Mouse (Mus musculus) liver, embryonic 18 days (tissue): Measurements from ENCODE around the gene Gm49510. TPM values are rescaled to one million over a fixed set of nuclear protein-coding genes. Genes with fewer than 3 reads are reported as not detected.

Source experiments
- polyA plus RNA-seq: library from polyadenylated mRNA; depleted of rRNA; stranded (reverse); fragments of >200 nt; gene quantifications from 2 replicates; pipeline ENCODE4 v1.2.3, GENCODE M21; 2012; rRNA removed

Gene Gm49510
- polyA plus RNA-seq, result not detected in 2 replicates

GRCm38 (mm10) chr15:78899409-78899739, at the start of gene Gm49510:
Gm49510 (plus strand) TSS chr15:78899667.

GRCm38 (mm10) chr15:78855303-78855965, 44.0 kb upstream of the Gm49510 start, which contains the start of gene Lgals2:
Lgals2 (minus strand) TSS chr15:78855529.

DNA sequence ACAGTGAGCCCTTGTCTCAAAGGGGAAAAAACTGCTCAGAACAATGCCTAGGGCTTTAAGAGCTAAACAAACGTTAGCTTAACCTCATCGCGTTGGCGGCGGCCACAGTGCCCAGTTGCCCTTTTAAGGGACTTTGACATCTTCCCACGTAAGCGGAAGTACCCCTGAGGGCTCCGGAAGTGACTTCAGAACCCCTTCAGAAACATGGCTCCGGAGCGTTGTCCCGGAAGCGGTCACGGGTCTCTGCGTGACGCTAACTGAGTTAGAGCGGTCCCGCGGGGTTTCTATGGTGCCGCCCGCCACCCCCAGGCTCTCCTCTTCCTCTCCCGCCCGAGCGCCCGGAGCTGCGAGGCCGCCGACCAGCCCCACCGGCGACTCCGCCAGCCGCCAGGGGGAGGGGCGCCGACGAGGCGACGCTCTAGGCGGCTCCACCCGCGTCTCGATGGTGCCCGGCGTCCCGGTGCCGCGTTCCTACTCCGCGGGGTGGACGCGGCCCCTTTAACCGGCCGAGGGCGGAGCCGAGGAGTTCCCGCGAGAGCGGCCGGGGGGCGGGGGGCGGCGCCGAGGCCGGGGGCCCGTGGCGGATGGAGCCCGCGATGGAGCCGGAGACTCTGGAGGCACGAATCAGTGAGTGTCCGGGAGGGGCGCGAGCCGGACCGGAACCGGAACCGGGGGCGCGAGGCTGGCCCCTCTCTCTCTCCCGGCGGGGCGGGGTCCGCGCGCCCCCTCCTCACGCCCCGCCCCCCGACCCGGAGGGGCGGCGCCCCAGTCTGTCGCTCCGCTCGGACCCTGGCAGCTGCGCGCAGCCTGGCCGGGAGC, 22.3 kb upstream of the Gm49510 start, which contains the start of gene Gga1:
Gene Gga1 (plus strand): TSS at position 200 of the 819 bp plus-strand sequence.

DNA sequence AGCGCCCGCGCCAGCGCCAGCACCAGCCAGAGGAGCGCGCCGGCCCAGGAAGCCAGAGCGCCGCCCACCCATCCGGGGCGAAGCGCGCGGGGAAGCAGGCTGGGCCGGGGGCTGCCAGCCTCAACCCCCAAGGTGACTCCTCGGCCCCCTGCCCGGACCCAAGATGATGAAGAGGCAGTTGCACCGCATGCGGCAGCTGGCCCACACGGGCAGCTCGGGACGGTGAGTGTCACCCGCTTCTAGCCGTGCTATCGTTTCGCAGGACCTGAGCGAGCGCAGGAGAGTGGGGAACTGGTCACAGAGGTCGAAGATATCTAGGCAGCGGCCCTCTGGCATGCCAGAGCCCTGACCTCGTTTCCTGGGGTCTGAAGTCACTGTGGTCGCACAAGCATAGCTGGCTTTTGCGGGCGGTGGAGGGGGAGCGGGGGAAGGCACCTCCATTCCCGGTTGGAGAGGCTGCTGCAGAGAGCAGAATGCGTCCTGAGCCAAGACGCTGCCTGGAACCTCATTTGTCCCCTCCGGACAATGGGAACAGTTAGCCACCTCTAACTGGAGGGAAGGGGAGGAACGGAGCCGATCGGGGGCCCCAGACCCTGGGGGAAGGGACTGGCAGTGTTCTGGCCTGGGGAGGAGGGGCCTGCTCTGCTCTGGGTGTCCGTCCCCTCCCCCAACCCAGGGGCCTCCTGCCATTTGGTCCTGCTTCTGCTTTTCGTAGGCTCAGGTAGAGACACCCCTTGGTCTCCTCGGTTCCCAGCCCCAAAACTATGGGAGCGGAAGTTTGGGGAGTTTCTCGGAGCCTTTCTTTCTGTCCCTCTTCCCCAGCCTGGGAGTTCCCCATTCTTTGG, 495 bp downstream of the Gm49510 start, which contains the start of gene Sh3bp1:
Gene Sh3bp1 (plus strand): TSS at position 29 of the 845 bp plus-strand sequence.

GRCm38 (mm10) chr15:78913632-78914090, 14.2 kb downstream of the Gm49510 start, which contains the start of gene Pdxp:
Pdxp (plus strand) TSS chr15:78913919.

DNA sequence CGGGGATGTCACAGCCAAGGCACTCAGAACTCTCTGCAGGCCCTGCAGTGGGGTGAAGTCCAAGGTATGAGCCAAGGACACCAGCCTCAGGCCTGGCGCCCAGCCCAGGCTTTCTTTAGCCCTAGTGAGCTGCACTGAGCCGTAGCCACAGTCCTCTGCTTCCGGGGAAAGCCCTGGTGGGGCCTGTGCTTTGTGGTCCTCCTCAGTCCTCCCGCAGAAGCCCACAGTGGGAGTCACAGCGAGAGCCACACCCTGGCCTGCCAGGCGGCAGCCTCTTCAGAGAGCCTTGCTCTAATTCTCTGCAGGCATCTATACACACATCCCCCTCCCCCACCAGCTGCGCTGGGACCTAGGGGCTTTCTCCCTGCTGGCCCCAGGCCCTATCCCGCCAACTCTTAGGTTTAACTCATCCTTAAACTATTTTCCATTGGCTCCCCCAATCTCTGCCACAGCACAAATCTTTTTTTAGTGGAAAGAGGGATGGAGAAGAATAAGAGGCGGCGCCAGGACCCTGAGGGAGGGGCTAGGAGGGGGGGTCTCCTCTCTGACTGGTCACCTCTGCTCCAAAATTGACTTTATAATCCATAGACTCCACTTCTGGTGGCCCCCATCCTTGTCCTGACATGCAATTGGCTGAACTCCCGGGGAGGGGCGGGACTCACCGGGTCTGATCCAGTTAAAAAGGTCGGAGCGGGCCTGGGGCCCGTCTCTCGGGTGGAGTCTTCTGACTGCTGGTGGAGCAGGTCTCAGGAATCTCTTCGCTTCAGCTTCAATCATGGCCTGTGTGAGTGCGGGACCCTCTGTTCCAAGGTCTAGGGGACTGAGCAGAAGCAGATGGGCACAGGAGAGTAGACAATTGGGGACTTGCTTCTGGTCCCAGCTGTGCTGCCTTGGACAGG, 26.8 kb downstream of the Gm49510 start, which contains the start of gene Lgals1:
Gene Lgals1 (plus strand): TSS at position 705 of the 899 bp plus-strand sequence.

GRCm38 (mm10) chr15:78934784-78935320, 35.4 kb downstream of the Gm49510 start, which contains the start of gene Nol12:
Nol12 (plus strand) TSS chr15:78934933.

GRCm38 (mm10) chr15:78947657-78948056, 48.2 kb downstream of the Gm49510 start, which contains the start of gene Triobp:
Triobp (plus strand) TSS chr15:78947724.

Other genes with a start within 250 kb of the Gm49510 start
- not detected in 2 replicates for gene Elfn2, start 180.9 kb upstream of the Gm49510 start, polyA plus RNA-seq
- gene Mfng, start 126.2 kb upstream of the Gm49510 start, polyA plus RNA-seq, result 3.7 and 4.1 TPM in 2 replicates
- gene Card10, start 96.6 kb upstream of the Gm49510 start, polyA plus RNA-seq, result 4.5 and 5.8 TPM in 2 replicates
- 11.7 and 13.7 TPM in 2 replicates for gene Cdc42ep1, start 57.0 kb upstream of the Gm49510 start, polyA plus RNA-seq
- 1.8 and 3.1 TPM in 2 replicates for gene Lgals2, start 44.1 kb upstream of the Gm49510 start, polyA plus RNA-seq
- 16.7 and 19.6 TPM in 2 replicates for gene Gga1, start 22.5 kb upstream of the Gm49510 start, polyA plus RNA-seq
- 15.3 and 18.9 TPM in 2 replicates for gene Sh3bp1, start 101 bp downstream of the Gm49510 start, polyA plus RNA-seq
- 3.1 and 3.6 TPM in 2 replicates for gene Pdxp, start 14.3 kb downstream of the Gm49510 start, polyA plus RNA-seq
- gene Lgals1, start 27.1 kb downstream of the Gm49510 start, polyA plus RNA-seq, result 103 and 125 TPM in 2 replicates
- gene Nol12, start 35.3 kb downstream of the Gm49510 start, polyA plus RNA-seq, result 9.5 and 10.2 TPM in 2 replicates
- 16.3 and 19.3 TPM in 2 replicates for gene Triobp, start 48.1 kb downstream of the Gm49510 start, polyA plus RNA-seq
- gene H1f0, start 128.8 kb downstream of the Gm49510 start, polyA plus RNA-seq, result 93.6 and 124 TPM in 2 replicates
- 0.15 and 0.18 TPM in 2 replicates for gene Galr3, start 142.2 kb downstream of the Gm49510 start, polyA plus RNA-seq
- gene Ankrd54, start 163.2 kb downstream of the Gm49510 start, polyA plus RNA-seq, result 22.1 TPM in 2 replicates
- 72.6 and 76.3 TPM in 2 replicates for gene Eif3l, start 175.5 kb downstream of the Gm49510 start, polyA plus RNA-seq
- 2.0 and 2.6 TPM in 2 replicates for gene Micall1, start 209.2 kb downstream of the Gm49510 start, polyA plus RNA-seq
- gene Polr2f, start 241.3 kb downstream of the Gm49510 start, polyA plus RNA-seq, result 67.7 and 70.2 TPM in 2 replicates
- gene 1700088E04Rik, start 241.6 kb downstream of the Gm49510 start, polyA plus RNA-seq, result 0.63 and 0.97 TPM in 2 replicates